Mouse (Mus musculus): Measurements from ENCODE around the gene Gm21767. TPM values are rescaled to one million over a fixed set of nuclear protein-coding genes. Genes with fewer than 3 reads are reported as not detected.
"Not testable (repeated sequence)": the region's sequence is repeated elsewhere in the genome, so short reads cannot be mapped to it uniquely, and the experiment has no call there.

Gm21767 gene
- polyA plus RNA-seq (2016; fragmentation: Nextera tagmentation; extraction: Ambion mirVana) = not detected in 2 replicates

GRCm38 (mm10) chrY:13941438-13941837 lies at the start of gene Gm21767:
Gm21767 (plus strand) TSS chrY:13941738.
- no CpG with 5 or more reads among the region's 3 CpGs for WGBS
- not testable (repeated sequence) for H3K27me3 ChIP-seq (ENCODE audit: poor library complexity, severe bottlenecking); H3K4me3 ChIP-seq; H3K27ac ChIP-seq; H3K36me3 ChIP-seq (replicated peaks); H3K9me3 ChIP-seq; H3K4me1 ChIP-seq; DNase-seq (ENCODE audit: extremely low spot score, low spot score)

Data from forebrain, embryonic 10.5 days (tissue).